Mouse (Mus musculus) hindbrain, embryonic 11.5 days (tissue): ENCODE results near the gene Gm21905. TPM values are rescaled to one million over a fixed set of nuclear protein-coding genes. Genes with fewer than 3 reads are reported as not detected.

Source experiments
- ATAC-seq: fragments of 200-750 bp; cut with Nextera tagmentation; 2 replicates; pipeline ENCODE4 v1.8.0; 2017; ENCODE audit warnings: mild to moderate bottlenecking, moderate TSS enrichment, moderate library complexity; ENCODE audit not compliant: low FRiP score
- DNase-seq: peaks from one replicate; pipeline ENCODE4 v3.0.0-alpha.2; 2015; ENCODE audit warnings: low spot score
- H3K27ac ChIP-seq: fragments of 300-500 bp; sonication (generic); 2 replicates; pipeline ENCODE4 v1.5.1; 2014; ENCODE audit warnings: mild to moderate bottlenecking, low read depth, low read length
- H3K27me3 ChIP-seq: fragments of 300-500 bp; sonication (generic); 2 replicates; pipeline ENCODE4 v1.6.1; 2014; ENCODE audit warnings: mild to moderate bottlenecking, low read length, moderate library complexity, mixed read lengths; ENCODE audit not compliant: control insufficient read depth, insufficient read depth
- H3K36me3 ChIP-seq: fragments of 300-500 bp; sonication (generic); 2 replicates; pipeline ENCODE4 v1.6.1; 2014; ENCODE audit warnings: mild to moderate bottlenecking, low read length, moderate library complexity, mixed read lengths; ENCODE audit not compliant: control insufficient read depth, insufficient read depth
- H3K4me1 ChIP-seq: fragments of 300-500 bp; sonication (generic); replicated peaks from 2 replicates; pipeline ENCODE4 v1.6.1; 2014; ENCODE audit warnings: low read length, mixed read lengths; ENCODE audit not compliant: control insufficient read depth, insufficient read depth
- H3K4me2 ChIP-seq: fragments of 300-500 bp; sonication (generic); replicated peaks from 2 replicates; pipeline ENCODE4 v1.6.1; 2014; ENCODE audit warnings: mild to moderate bottlenecking, low read depth, low read length
- H3K4me3 ChIP-seq: fragments of 300-500 bp; sonication (generic); 2 replicates; pipeline ENCODE4 v1.5.1; 2014; ENCODE audit warnings: low read depth, low read length
- H3K9ac ChIP-seq: fragments of 300-500 bp; sonication (generic); 2 replicates; pipeline ENCODE4 v1.6.1; 2014; ENCODE audit warnings: low read depth, low read length
- H3K9me3 ChIP-seq: fragments of 300-500 bp; sonication (generic); 2 replicates; pipeline ENCODE4 v1.6.1; 2016; ENCODE audit warnings: low read length; ENCODE audit not compliant: control insufficient read depth
- WGBS: fragments of 180-500 bp; shearing (Covaris S2); extraction: QIAGEN DNeasy Blood & Tissue Kit; methylation state at CpG from one replicate; pipeline ENCODE4 v1.1.7; 2014; 5-methylcytosine and 5-hydroxymethylcytosine counted together
- polyA plus RNA-seq: library from polyadenylated mRNA; unstranded; fragments of >200 nt; fragmentation: Nextera tagmentation; extraction: Ambion mirVana; gene quantifications from 2 replicates; pipeline ENCODE4 v1.2.1, GENCODE M21; 2014

Gm21905 gene
- polyA plus RNA-seq, 1 experiment from 2014 or later = not detected

- Histone ChIP-seq H3K27me3 (no peaks in the 10 kb centered on the region), H3K9me3 (no peaks in the 10 kb centered on the region), H3K4me3 (no peak overlapping the region), H3K36me3 (no peaks in the 10 kb centered on the region), H3K9ac (no peak overlapping the region), H3K4me1 (no peaks in the 10 kb centered on the region), H3K4me2 (no peak overlapping the region), H3K27ac (no peak overlapping the region)
- WGBS = 97% methylated on average over 1 of the region's 1 CpGs
- ATAC-seq (no peak), DNase-seq (no peak)
These were observed 2.0 kb downstream of the Gm21905 start for GRCm38 (mm10) chr5:67944074-67944785.

GRCm38 (mm10) chr5:67943199-67943598 lies 3.0 kb downstream of the Gm21905 start:
- no peak overlapping the region for H3K4me3 ChIP-seq
- no peaks in the 10 kb centered on the region for H3K4me1 ChIP-seq
- 67% methylated on average over 2 of the region's 2 CpGs for WGBS
- H3K27ac ChIP-seq = no peak overlapping the region
- no peaks in the 10 kb centered on the region for H3K9me3 ChIP-seq
- H3K9ac ChIP-seq = no peak overlapping the region
- H3K36me3 ChIP-seq = no peaks in the 10 kb centered on the region
- H3K4me2 ChIP-seq = no peak overlapping the region
- DNase-seq (no peak), ATAC-seq (no peak)
- no peaks in the 10 kb centered on the region for H3K27me3 ChIP-seq

GRCm38 (mm10) chr5:67941369-67941768 lies 4.9 kb downstream of the Gm21905 start, which contains the start of gene Gm5108:
TSS of gene Gm5108 (plus strand) at chr5:67941669.
- H3K36me3 ChIP-seq = no peaks in the 10 kb centered on the region
- H3K27ac ChIP-seq = no peak within 1 kb of the TSS
- no peak for ATAC-seq
- no peaks in the 10 kb centered on the region for H3K4me1 ChIP-seq
- no peak within 1 kb of the TSS for H3K4me2 ChIP-seq
- DNase-seq = no peak
- H3K27me3 ChIP-seq = no peaks in the 10 kb centered on the region
- WGBS = 93% methylated on average over 2 of the region's 2 CpGs
- no peak within 1 kb of the TSS for H3K9ac ChIP-seq
- no peaks in the 10 kb centered on the region for H3K9me3 ChIP-seq
- no peak within 1 kb of the TSS for H3K4me3 ChIP-seq

GRCm38 (mm10) chr5:67931623-67932022 lies 14.6 kb downstream of the Gm21905 start:
- no peaks in the 10 kb centered on the region for H3K4me1 ChIP-seq
- H3K9me3 ChIP-seq = no peaks in the 10 kb centered on the region
- no peak overlapping the region for H3K4me3 ChIP-seq
- no peak for ATAC-seq
- H3K27ac ChIP-seq = no peak overlapping the region
- H3K9ac ChIP-seq = no peak overlapping the region
- no peak overlapping the region for H3K4me2 ChIP-seq
- DNase-seq = no peak
- no peaks in the 10 kb centered on the region for H3K36me3 ChIP-seq
- 88% methylated on average over 2 of the region's 2 CpGs for WGBS
- H3K27me3 ChIP-seq = no peaks in the 10 kb centered on the region

GRCm38 (mm10) chr5:67930584-67930983 lies 15.6 kb downstream of the Gm21905 start:
- 67% methylated on average over 4 of the region's 4 CpGs for WGBS
- no peaks in the 10 kb centered on the region for H3K4me1 ChIP-seq
- ATAC-seq = no peak

GRCm38 (mm10) chr5:67904555-67904954 lies 41.7 kb downstream of the Gm21905 start:
- no peaks in the 10 kb centered on the region for H3K4me1 ChIP-seq
- H3K4me2 ChIP-seq = no peak overlapping the region

More at GRCm38 (mm10) chr5:67930584-67930983, 15.6 kb downstream of the Gm21905 start:
- no peak overlapping the region for H3K4me2 ChIP-seq
- H3K36me3 ChIP-seq = no peaks in the 10 kb centered on the region
- no peak overlapping the region for H3K9ac ChIP-seq
- H3K27me3 ChIP-seq = no peaks in the 10 kb centered on the region
- no peak overlapping the region for H3K27ac ChIP-seq
- H3K4me3 ChIP-seq = no peak overlapping the region
- no peaks in the 10 kb centered on the region for H3K9me3 ChIP-seq
- no peak for DNase-seq

GRCm38 (mm10) chr5:67898921-67899320 lies 47.3 kb downstream of the Gm21905 start:
- Histone ChIP-seq H3K4me1 (no peaks in the 10 kb centered on the region), H3K4me3 (no peak overlapping the region), H3K27ac (no peak overlapping the region), H3K36me3 (no peaks in the 10 kb centered on the region), H3K9me3 (no peaks in the 10 kb centered on the region), H3K27me3 (no peaks in the 10 kb centered on the region), H3K4me2 (no peak overlapping the region), H3K9ac (no peak overlapping the region)
- ATAC-seq = no peak
- no peak for DNase-seq
- 87% methylated on average over 1 of the region's 1 CpGs for WGBS

More at GRCm38 (mm10) chr5:67904555-67904954, 41.7 kb downstream of the Gm21905 start:
- H3K27me3 ChIP-seq = no peaks in the 10 kb centered on the region
- H3K4me3 ChIP-seq = no peak overlapping the region
- no peak overlapping the region for H3K9ac ChIP-seq
- 82% methylated on average over 2 of the region's 2 CpGs for WGBS
- no peak overlapping the region for H3K27ac ChIP-seq
- DNase-seq (no peak), ATAC-seq (no peak)
- no peaks in the 10 kb centered on the region for H3K9me3 ChIP-seq
- H3K36me3 ChIP-seq = no peaks in the 10 kb centered on the region

- Histone ChIP-seq H3K27ac (no peak overlapping the region), H3K4me3 (no peak overlapping the region), H3K27me3 (no peaks in the 10 kb centered on the region), H3K9ac (no peak overlapping the region), H3K4me1 (no peaks in the 10 kb centered on the region), H3K9me3 (no peaks in the 10 kb centered on the region), H3K36me3 (no peaks in the 10 kb centered on the region), H3K4me2 (no peak overlapping the region)
- DNase-seq = peak; percentile 42
- ATAC-seq = peak; percentile 74
- WGBS = 37% methylated on average over 9 of the region's 9 CpGs
These were observed 61.6 kb downstream of the Gm21905 start for GRCm38 (mm10) chr5:67884422-67885210.
